Mouse (Mus musculus) spleen, postnatal 4 days (tissue): ENCODE results near the gene Reep6.

ENCODE experiments used
- DNase-seq, 2 experiments: peaks; one replicate each; pipeline ENCODE4 v3.0.0; 2022; ENCODE audit warnings: low spot score in 2 of 2

Gene Reep6

GRCm38 (mm10) chr10:80329273-80330081, at the start of gene Reep6, which contains the start of gene Pcsk4:
TSS of gene Reep6 (plus strand) at chr10:80329953.
TSS of gene Pcsk4 (minus strand) at chr10:80329498.
- peak; percentile 95 to 97 for DNase-seq

GRCm38 (mm10) chr10:80281304-80281703, 48.4 kb upstream of the Reep6 start:
- DNase-seq = no peak

GRCm38 (mm10) chr10:80281921-80282371, 47.8 kb upstream of the Reep6 start:
- no peak for DNase-seq

- DNase-seq = no peak
Observed at GRCm38 (mm10) chr10:80282481-80283441, 47.0 kb upstream of the Reep6 start.

- DNase-seq = no peak
Observed at GRCm38 (mm10) chr10:80285222-80286070, 44.3 kb upstream of the Reep6 start.

- DNase-seq = no peak
Observed at GRCm38 (mm10) chr10:80288097-80288496, 41.7 kb upstream of the Reep6 start.

- DNase-seq = no peak
Observed at GRCm38 (mm10) chr10:80288657-80289056, 41.1 kb upstream of the Reep6 start.

GRCm38 (mm10) chr10:80292251-80293146, 37.3 kb upstream of the Reep6 start, which contains the start of gene Rps15:
TSS of gene Rps15 (plus strand) at chr10:80292453.
- peak; percentile 94 to 97 for DNase-seq

GRCm38 (mm10) chr10:80293325-80293724, 36.4 kb upstream of the Reep6 start:
- DNase-seq = no peak

- no peak for DNase-seq
Observed at GRCm38 (mm10) chr10:80294311-80294710, 35.4 kb upstream of the Reep6 start.

- no peak for DNase-seq
Observed at GRCm38 (mm10) chr10:80294788-80295303, 34.9 kb upstream of the Reep6 start.

GRCm38 (mm10) chr10:80295618-80296425, 33.9 kb upstream of the Reep6 start, which contains the start of gene Apc2:
TSS of gene Apc2 (plus strand) at chr10:80295977.
- DNase-seq = peak; percentile 73 to 83

- DNase-seq = no peak
Observed at GRCm38 (mm10) chr10:80296824-80297223, 32.9 kb upstream of the Reep6 start.

GRCm38 (mm10) chr10:80297526-80298133, 32.1 kb upstream of the Reep6 start:
- DNase-seq = no peak

- DNase-seq = no peak
Observed at GRCm38 (mm10) chr10:80298571-80299281, 31.0 kb upstream of the Reep6 start.

GRCm38 (mm10) chr10:80299301-80299700, 30.5 kb upstream of the Reep6 start:
- no peak for DNase-seq

- no peak for DNase-seq
Observed at GRCm38 (mm10) chr10:80299824-80300223, 29.9 kb upstream of the Reep6 start.

GRCm38 (mm10) chr10:80300672-80301181, 29.0 kb upstream of the Reep6 start:
- DNase-seq = no peak
